Mouse (Mus musculus): ENCODE measurements around the gene Ssrp1.

The Ssrp1 gene

DNA sequence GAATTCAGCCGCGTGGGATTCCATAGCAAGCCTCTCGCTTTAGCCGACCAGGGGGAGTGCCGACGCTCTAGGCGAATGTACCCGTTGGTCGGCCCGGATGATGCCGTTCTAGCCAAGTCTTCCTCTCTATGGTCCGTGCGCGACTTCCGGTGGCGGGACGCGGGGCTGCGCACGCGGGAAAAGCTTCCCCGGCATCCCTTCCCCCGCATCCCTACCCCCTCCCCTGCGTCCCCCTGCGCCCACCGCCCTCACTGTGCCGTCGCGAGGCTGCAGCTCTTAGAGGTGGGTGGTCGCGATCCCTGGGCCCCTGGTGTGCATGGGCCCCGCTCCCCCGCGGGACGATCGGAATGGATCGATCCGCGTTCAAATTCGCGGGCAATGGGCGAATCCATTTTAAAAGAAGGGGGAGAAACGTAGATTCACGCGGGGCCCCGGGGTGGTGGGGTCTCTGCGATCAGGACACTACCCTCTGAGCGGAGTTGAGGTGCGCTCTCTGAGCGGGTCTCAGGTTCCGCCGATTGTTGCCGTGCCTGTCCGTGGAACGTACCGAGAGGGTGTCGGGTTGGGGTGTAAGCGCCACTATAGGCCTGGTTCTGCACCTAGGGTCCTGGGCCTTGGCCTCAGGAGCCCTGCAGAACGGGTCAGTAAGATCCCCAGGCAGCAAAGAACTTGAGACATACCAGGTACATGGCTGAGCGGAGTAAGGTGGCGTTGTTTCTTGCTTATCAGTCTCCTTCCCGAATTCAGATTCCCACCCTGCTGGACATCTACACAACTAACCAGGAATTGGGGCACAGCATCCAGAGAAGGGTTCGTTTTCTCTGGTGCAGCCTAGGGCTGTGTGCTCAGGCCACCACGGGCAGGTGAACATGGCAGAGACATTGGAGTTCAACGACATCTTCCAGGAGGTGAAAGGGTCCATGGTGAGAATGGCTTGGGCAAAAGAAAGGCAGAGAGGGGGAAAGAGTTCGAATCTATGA lies at the start of gene Ssrp1, which contains the start of gene P2rx3:
Gene Ssrp1, plus strand, starts transcription at position 188 of the 980 bp plus-strand sequence.
Gene P2rx3, minus strand, starts transcription at position 416 of the 980 bp plus-strand sequence.
- peak; percentile 86 for DNase-seq

DNA sequence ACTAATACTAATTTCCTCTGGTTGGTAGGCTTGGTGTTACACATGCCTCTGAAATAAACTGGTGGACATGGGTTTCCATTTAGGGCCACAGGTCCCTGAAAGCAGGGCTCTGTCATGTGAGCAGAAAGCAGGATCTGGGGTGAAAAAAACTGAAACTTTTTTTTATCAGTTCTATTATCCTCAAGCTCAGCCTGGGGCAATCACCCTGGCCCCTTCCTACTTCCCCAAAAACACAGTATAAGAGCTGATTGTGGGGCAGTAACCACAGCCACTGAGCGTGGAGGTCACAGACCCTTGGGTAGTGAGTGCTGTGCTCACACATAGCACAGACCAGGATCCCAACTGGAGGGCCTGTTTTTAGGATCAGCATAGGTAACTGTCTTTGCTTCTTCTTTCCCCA lies 49.1 kb upstream of the Ssrp1 start, which contains the start of gene Prg3:
Gene Prg3, plus strand, starts transcription at position 286 of the 400 bp plus-strand sequence.
- DNase-seq: no peak

DNA sequence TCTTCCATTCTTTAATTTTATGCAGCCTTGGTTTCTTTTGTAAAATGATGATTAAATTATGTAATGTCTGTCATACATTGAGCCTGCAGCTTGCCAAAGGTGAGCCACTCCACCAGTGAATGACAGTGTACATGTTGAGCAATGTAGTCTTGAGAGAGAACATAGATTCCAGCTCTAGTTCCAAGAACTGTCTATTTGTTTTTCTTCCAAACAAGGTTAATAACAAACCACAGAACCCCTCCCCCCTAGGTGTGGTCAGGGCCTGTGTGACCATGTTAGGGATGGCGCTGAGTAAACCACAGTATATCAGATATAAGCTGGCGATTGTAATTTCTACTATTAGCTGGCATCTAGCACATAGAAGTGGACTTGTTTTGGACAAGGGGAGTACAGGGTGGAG lies 40.7 kb upstream of the Ssrp1 start:
- no peak for DNase-seq

DNA sequence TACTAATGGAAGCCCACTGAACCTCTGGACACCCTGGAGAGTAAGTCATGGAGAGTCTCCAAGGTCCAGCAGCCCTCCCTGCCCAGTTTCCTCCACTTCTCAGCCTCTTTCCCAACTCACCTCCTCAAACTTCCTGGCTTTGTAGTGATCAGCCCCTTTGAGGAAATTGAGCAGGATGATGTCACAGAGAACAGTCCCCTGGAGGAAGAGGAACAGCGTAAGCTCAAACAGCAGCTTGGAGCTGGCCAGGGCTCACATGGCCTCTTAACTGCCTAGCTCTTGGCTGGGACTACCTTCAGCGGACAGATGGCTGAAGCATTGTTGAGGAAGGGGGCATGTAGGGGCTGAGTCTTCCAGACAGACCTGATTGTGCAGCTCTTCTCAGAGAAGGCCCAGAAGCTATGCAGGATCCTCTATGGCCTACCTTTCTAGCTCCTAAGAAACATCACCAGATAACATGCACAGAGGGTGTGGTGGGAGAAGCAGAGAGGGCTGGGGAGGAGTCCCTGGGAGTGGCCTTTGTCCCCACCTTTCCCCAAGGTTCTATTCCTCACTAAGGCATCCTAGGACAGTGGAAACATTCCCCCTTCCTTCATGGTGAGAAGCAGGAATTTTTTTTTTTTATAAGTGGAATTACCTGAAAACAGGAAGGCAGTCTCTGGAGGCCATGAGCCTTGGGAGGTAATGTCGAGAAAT lies 37.4 kb upstream of the Ssrp1 start:
- peak; percentile 14 for DNase-seq

DNA sequence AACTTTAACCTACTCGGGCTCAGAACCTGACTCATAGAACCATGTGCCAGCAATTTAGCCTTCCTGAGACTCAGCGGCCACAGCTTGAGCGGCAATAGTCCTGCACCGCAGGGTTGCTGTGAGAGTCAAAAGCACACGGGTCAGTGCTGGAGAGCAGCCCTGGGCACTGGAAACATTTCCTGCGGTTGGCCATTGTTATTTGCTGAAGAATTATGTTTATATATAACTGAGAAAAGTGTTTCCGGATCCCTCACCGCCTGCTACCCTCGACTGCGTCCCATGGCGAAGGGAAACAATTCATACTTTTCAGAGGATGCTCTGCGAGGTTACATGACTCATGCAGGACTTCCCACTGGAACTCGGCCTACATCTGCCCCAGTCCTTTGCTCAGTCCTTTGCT lies 35.5 kb upstream of the Ssrp1 start:
- peak; percentile 19 for DNase-seq

DNA sequence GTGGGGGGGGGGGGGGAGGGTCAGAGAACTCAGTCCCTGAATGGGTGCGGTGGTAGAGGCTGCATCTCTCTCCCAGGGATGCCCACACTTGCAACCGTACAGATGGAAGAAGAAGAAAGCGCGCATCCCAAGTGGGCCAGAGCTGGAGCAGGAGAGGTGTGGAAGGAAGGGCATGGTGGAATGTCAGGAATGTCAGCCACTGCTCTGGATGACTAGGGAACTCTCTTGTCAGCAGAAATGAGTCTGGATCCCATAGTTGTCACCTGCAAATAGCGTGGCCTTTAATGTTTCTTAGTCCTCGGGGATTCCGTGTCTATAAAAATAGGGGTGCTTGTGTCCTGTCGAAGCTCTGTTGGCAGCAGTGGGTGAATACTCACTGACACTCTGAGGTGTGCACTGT lies 34.5 kb upstream of the Ssrp1 start:
- no peak for DNase-seq

DNA sequence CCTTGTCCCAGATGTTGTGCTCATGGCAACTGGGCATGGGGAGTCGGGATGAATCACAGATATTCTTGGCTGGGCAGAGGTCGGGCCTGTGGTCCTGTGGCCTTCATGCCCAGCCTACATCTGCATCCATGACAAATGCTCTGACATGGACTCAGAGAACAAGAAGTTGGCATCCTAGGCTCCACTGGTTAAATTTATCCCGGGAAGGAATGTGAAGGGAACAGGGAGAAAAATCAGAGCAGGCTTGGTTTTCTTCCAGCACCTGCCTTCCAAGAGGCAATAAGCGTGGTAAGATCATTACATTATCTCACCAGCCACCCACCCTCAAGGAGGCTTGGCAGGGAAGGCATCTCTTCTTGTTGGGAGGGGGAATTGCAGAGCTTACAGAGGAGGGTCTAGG lies 32.7 kb upstream of the Ssrp1 start:
- no peak for DNase-seq

DNA sequence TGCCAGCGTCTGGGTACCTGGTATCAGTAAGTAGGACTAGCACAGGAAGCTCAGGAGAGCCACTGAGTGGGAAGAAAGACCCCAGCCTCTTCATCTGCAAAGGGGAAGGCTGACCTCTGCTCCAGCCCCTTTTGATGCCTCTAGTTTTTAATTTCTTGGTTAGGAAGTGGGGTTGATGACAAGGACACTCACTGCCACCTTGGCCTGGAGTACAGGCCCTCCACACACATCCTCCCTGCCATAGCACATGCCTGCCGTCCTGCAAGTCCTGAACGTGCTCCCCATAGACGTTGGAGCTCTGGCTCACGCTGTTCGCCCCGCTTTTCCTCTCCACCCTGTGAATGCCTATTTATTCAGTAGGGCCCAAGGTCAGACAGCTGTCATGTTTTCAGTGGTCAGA lies 30.4 kb upstream of the Ssrp1 start:
- no peak for DNase-seq

DNA sequence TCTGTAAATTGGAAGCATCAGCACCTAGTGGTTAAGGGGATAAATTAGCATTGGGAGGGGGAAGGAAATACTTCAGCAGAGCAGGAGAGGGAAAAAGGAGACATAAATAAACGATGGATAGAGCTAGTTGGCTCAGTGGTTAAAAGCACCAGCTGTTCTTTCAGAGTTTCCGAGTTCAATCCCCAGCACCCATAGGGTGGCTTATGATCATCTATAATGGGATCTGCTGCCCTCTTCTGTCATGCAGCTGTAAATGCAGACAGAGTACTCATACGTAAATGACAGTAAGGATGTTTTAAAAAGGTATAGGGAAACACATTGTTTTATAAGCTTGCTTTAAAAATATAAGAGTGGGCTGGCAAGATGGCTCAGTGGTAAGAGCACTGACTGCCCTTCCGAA lies 29.3 kb upstream of the Ssrp1 start:
- DNase-seq: no peak

DNA sequence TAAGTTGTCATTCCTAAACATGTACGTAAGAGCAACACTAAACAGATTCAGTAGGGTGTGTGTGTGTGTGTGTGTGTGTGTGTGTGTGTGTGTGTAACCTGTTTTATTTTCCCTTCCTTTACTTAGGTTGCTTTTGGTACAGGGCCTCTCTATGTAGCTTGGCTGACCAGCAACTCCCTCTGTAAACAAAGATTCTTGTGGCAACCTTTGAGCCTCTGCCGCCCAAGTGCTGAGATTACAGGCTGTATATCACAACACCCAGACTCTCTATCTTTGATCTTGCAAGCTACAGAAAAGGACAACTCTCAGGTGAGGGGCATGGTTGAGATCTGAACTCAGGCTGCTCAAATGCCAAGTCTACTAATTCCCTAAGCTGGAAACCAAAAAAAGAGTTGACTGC lies 27.8 kb upstream of the Ssrp1 start:
- no peak for DNase-seq

- DNase-seq: no peak
Measured at GRCm38 (mm10) chr2:85011906-85012604, 25.0 kb upstream of the Ssrp1 start.

DNA sequence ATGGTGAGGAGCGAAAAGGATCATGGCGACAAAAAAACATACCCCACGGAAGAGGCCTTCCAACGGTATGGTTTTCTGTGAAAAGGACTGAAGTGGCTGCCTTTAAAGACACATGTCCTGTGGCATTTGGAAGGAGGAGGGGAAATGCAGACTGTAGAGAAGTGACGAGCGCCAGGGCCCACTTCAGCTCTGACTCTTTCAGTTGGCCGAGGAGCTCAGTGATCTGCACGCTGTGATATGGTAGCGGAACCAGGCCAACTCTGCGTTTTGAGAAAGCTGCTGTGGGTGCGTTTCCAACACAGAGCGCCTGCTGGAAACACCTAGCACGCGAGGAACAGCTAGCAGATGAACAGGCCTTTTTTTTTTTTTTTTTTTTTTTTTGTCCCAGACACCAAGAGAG lies 24.4 kb upstream of the Ssrp1 start:
- no peak for DNase-seq

- no peak for DNase-seq
Measured at GRCm38 (mm10) chr2:85013826-85014587, 23.0 kb upstream of the Ssrp1 start.

DNA sequence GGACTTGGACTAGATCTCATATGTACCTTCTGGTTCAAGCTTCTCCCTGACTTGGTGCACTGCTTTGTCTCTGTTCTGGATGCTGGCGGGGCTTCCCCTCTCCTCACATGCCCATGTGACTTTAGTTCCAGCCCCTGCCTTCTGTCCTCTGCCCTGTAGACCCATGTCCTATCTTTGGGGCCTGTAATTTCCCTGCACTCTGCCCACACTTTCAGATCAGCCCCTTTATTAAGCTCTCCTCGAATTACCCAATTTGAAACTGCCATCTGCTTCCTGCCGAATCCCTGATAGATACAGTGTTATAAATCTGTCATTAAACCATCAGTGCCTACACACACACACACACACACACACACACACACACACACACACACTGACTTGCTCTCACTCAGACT lies 22.4 kb upstream of the Ssrp1 start:
- DNase-seq: no peak

DNA sequence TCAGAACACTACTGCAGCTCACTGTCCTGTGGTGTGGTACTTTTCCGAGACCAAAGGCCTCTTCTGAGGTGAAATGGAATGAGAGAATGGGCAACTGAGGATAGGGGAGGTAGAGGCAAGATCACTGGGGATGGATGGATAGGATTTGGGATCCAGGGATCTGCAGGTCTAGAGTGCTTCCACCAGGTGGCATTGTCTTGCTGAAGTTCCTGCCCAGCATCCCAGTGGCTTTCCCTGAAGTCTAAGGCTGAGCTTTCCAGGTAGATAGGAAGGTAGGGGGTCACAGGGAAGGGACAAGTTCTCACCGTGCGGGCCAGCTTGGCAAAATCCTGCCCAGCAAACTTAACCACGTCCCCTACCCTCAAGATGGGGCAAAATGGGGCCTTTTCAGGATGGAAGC lies 15.0 kb upstream of the Ssrp1 start:
- no peak for DNase-seq

DNA sequence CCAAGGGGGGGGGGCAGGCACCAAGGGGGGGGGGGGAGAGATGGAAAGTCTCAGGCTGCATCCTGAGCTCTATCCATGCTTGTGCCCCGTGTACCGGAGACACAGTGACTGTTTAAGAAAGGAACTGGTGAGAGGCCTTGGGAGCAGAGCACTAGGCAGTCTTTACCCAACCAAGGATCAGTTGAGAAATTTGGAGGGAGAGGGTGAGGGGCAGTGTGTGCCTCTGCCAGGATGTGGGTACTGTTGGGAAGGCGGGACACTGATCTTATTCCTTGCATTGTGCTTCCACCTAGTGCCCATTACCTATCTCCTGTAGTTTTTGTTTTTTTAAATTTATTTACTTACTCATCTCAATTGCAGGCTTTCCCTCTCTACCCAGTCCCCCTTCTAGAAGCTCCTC lies 10.9 kb upstream of the Ssrp1 start:
- no peak for DNase-seq

DNA sequence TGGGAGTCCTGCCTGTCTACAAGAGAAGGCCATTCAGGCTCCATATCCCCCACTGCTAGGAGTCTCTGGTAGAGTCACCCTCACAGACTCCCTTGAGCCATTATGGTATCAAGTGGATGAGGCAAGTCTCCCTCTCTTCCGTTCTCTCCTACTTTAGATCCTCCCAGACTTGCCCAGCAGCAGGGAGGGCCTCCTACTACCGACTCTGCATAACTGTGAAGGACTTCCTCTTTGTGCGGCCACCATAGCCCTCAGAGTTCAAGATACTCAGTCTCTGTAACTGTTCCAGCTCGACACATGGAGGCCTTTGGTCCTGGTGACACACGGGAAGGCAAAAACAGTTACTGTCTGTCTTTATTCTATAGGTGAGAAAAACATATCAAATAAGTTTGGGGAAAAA lies 9.8 kb upstream of the Ssrp1 start:
- DNase-seq: no peak

- no peak for DNase-seq
Measured at GRCm38 (mm10) chr2:85029897-85030296, 7.1 kb upstream of the Ssrp1 start.

DNA sequence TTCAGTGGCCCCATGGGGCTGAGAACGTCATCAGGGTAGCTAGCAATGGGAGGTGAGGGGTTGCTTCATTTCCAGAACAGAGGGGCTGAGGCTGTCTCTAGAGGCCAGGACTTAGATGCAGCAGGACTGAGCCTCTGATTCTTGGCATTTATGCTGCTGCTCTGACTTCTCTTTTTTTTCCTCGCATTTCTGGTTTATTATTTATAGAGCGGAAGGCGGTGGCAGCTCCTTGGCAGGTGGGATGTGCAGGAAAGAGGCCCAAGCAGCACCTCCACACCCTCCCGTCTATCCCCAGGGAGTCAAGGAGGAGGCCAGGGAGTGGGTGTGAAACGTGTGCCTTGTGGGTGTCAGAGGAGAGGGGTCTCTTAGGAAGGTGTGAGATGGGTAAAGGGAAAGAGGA lies 6.0 kb upstream of the Ssrp1 start:
- DNase-seq: no peak

DNA sequence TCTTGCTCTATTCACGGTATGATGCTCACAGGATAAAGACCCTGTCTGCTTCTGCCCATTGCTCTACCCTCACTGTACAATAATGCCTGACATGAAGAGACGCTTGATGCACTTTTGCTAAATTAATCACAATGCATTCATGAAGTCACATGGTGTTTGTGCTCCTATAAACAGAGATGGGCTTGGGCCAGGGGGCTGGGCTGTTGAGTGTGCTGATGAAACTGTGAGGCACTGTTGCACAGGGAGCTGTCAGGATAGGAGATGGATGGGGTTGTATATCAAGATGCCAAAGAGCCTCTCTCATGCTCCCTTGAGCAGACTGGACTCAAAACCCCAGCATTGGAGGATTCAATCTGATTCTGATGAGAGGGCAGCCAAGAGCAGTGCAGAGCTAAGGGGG lies 3.9 kb upstream of the Ssrp1 start:
- DNase-seq: no peak

DNA sequence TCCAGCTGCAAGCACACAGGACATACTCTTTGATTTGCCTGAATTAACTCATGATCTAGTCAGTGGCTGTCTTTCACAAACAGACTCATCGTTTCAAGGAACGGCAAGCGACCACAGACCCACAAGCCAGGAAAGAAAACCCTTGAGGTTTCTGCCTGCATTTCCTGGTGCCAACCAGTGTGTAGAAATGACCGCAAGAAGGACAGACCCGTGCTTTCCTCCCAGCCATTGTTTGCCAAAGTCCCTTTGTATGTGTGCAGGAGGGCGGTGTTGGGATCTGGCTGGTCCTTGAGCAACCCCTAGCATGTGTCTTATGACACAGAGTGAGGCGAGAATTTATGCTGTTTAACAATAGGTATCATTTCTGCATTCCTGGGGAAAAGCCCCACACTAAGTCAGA lies 2.9 kb upstream of the Ssrp1 start:
- no peak for DNase-seq

- DNase-seq: peak; percentile 21
Measured at GRCm38 (mm10) chr2:85036507-85037046, 457 bp upstream of the Ssrp1 start.

Measured in kidney, adult 11 months (tissue).